Mouse (Mus musculus) telencephalon, adult 2 months (tissue): ENCODE data around the gene Eno2.

Experiments used
- DNase-seq: peaks from one replicate; pipeline ENCODE4 v3.0.0-alpha.2; 2011; ENCODE audit warnings: low read depth, low spot score

Gene Eno2

GRCm38 (mm10) chr6:124740211-124740887 is 29.1 kb downstream of the Eno2 start:
- no peak for DNase-seq

- DNase-seq, result no peak
These were observed 30.2 kb downstream of the Eno2 start for GRCm38 (mm10) chr6:124739231-124739796.

- DNase-seq, result no peak
These were observed 30.9 kb downstream of the Eno2 start, which contains the start of gene Ptpn6 for GRCm38 (mm10) chr6:124738511-124739023. Ptpn6 (minus strand) TSS chr6:124738714.

GRCm38 (mm10) chr6:124737040-124737439 is 32.4 kb downstream of the Eno2 start:
- no peak for DNase-seq

GRCm38 (mm10) chr6:124734417-124734816 is 35.1 kb downstream of the Eno2 start:
- DNase-seq, result no peak

GRCm38 (mm10) chr6:124732476-124733370 is 36.8 kb downstream of the Eno2 start:
- DNase-seq, result no peak

- DNase-seq, result no peak
These were observed 38.4 kb downstream of the Eno2 start for GRCm38 (mm10) chr6:124731038-124731437.

GRCm38 (mm10) chr6:124729850-124730705 is 39.4 kb downstream of the Eno2 start:
- no peak for DNase-seq

GRCm38 (mm10) chr6:124728621-124729020 is 40.9 kb downstream of the Eno2 start:
- no peak for DNase-seq

GRCm38 (mm10) chr6:124724472-124724871 is 45.0 kb downstream of the Eno2 start:
- no peak for DNase-seq

GRCm38 (mm10) chr6:124723541-124723940 is 45.9 kb downstream of the Eno2 start:
- DNase-seq, result no peak

- DNase-seq, result no peak
These were observed 46.5 kb downstream of the Eno2 start for GRCm38 (mm10) chr6:124722876-124723473.

GRCm38 (mm10) chr6:124720904-124721303 is 48.6 kb downstream of the Eno2 start:
- DNase-seq, result no peak

- DNase-seq, result no peak
These were observed 50.0 kb downstream of the Eno2 start for GRCm38 (mm10) chr6:124719354-124719978.

- no peak for DNase-seq
These were observed 50.8 kb downstream of the Eno2 start for GRCm38 (mm10) chr6:124718703-124719102.

GRCm38 (mm10) chr6:124717968-124718367 is 51.5 kb downstream of the Eno2 start:
- DNase-seq, result no peak

GRCm38 (mm10) chr6:124716864-124717490 is 52.5 kb downstream of the Eno2 start:
- DNase-seq, result no peak

GRCm38 (mm10) chr6:124712918-124713317 is 56.6 kb downstream of the Eno2 start:
- DNase-seq, result no peak

GRCm38 (mm10) chr6:124711824-124712782 is 57.4 kb downstream of the Eno2 start, which contains the start of the genes Emg1 and Phb2:
Emg1 (minus strand) TSS chr6:124712178.
Phb2 (plus strand) TSS chr6:124712336.
- DNase-seq, result peak; percentile 98
